Mouse (Mus musculus): Measurements from ENCODE around the gene Gm49342. TPM values are rescaled to one million over a fixed set of nuclear protein-coding genes. Genes with fewer than 3 reads are reported as not detected.

Gene Gm49342
- polyA plus RNA-seq, 1 experiment from 2014 or later = not detected

GRCm38 (mm10) chr14:51008781-51009180 lies 64.5 kb downstream of the Gm49342 start:
- H3K4me2 ChIP-seq (ENCODE audit: low read depth, low read length) = no peak overlapping the region
- no peak for DNase-seq (ENCODE audit: low spot score)
- peak overlapping the region; percentile 94 for H3K27ac ChIP-seq (replicated peaks; ENCODE audit: low read depth, low read length)

GRCm38 (mm10) chr14:51009572-51009971 lies 65.3 kb downstream of the Gm49342 start:
- Histone ChIP-seq H3K4me1 (ENCODE audit: control insufficient read depth, insufficient read depth, low read length) (peaks cover 8% of the 10 kb centered on the region; the same call in 1 of the 2 replicates), H3K27ac (replicated peaks; ENCODE audit: low read depth, low read length) (peak overlapping the region; percentile 94; the same call in 1 of the 2 replicates), H3K9me3 (ENCODE audit: control insufficient read depth, low read length) (no peaks in the 10 kb centered on the region), H3K36me3 (ENCODE audit: control insufficient read depth, insufficient read depth, low read length) (no peaks in the 10 kb centered on the region), H3K4me2 (ENCODE audit: low read depth, low read length) (no peak overlapping the region), H3K27me3 (replicated peaks; ENCODE audit: control insufficient read depth, insufficient read depth, low read length) (no peaks in the 10 kb centered on the region), H3K9ac (ENCODE audit: low read depth, low read length) (no peak overlapping the region), H3K4me3 (ENCODE audit: low read depth, low read length) (no peak overlapping the region)
- no peak for ATAC-seq (ENCODE audit: low read depth)
- 91% methylated on average over 6 of the region's 6 CpGs for WGBS
- no peak for DNase-seq (ENCODE audit: low spot score)

More at GRCm38 (mm10) chr14:51008781-51009180, 64.5 kb downstream of the Gm49342 start:
- peaks cover 8% of the 10 kb centered on the region; the same call in 1 of the 2 replicates for H3K4me1 ChIP-seq (ENCODE audit: control insufficient read depth, insufficient read depth, low read length)
- no peaks in the 10 kb centered on the region for H3K36me3 ChIP-seq (ENCODE audit: control insufficient read depth, insufficient read depth, low read length)
- H3K4me3 ChIP-seq (ENCODE audit: low read depth, low read length) = no peak overlapping the region
- no peaks in the 10 kb centered on the region for H3K9me3 ChIP-seq (ENCODE audit: control insufficient read depth, low read length)
- 65% methylated on average over 4 of the region's 4 CpGs for WGBS
- H3K27me3 ChIP-seq (replicated peaks; ENCODE audit: control insufficient read depth, insufficient read depth, low read length) = no peaks in the 10 kb centered on the region
- no peak overlapping the region for H3K9ac ChIP-seq (ENCODE audit: low read depth, low read length)
- no peak for ATAC-seq (ENCODE audit: low read depth)

Other genes starting within 250 kb of the Gm49342 start
- gene Olfr748, start 237.1 kb upstream of the Gm49342 start, polyA plus RNA-seq (2014; fragmentation: Nextera tagmentation; extraction: Ambion mirVana) = 0.10 and 0.31 TPM in 2 replicates
- not detected in 2 replicates for gene Olfr749, start 199.4 kb upstream of the Gm49342 start, polyA plus RNA-seq (2014; fragmentation: Nextera tagmentation; extraction: Ambion mirVana)
- gene Ttc5, start 159.0 kb upstream of the Gm49342 start, polyA plus RNA-seq (2014; fragmentation: Nextera tagmentation; extraction: Ambion mirVana) = 57.7 and 68.7 TPM in 2 replicates
- not detected in 2 replicates for gene Ccnb1ip1, start 136.8 kb upstream of the Gm49342 start, polyA plus RNA-seq (2014; fragmentation: Nextera tagmentation; extraction: Ambion mirVana)
- 53.3 and 57.2 TPM in 2 replicates for gene Parp2, start 136.7 kb upstream of the Gm49342 start, polyA plus RNA-seq (2014; fragmentation: Nextera tagmentation; extraction: Ambion mirVana)
- 8.4 and 10.3 TPM in 2 replicates for gene Tep1, start 74.0 kb upstream of the Gm49342 start, polyA plus RNA-seq (2014; fragmentation: Nextera tagmentation; extraction: Ambion mirVana)
- gene Klhl33, start 47.0 kb upstream of the Gm49342 start, polyA plus RNA-seq (2014; fragmentation: Nextera tagmentation; extraction: Ambion mirVana) = 0.21 and 0.28 TPM in 2 replicates
- 138 and 153 TPM in 2 replicates for gene Osgep, start 19.6 kb upstream of the Gm49342 start, polyA plus RNA-seq (2014; fragmentation: Nextera tagmentation; extraction: Ambion mirVana)
- gene Apex1, start 19.5 kb upstream of the Gm49342 start, polyA plus RNA-seq (2014; fragmentation: Nextera tagmentation; extraction: Ambion mirVana) = 177 and 204 TPM in 2 replicates
- gene Pip4p1, start 13.7 kb upstream of the Gm49342 start, polyA plus RNA-seq (2014; fragmentation: Nextera tagmentation; extraction: Ambion mirVana) = 42.0 and 54.8 TPM in 2 replicates
- 51.5 and 51.7 TPM in 2 replicates for gene Pnp, start 13.4 kb upstream of the Gm49342 start, polyA plus RNA-seq (2014; fragmentation: Nextera tagmentation; extraction: Ambion mirVana)
- gene Pnp2, start 11.5 kb downstream of the Gm49342 start, polyA plus RNA-seq (2014; fragmentation: Nextera tagmentation; extraction: Ambion mirVana) = 0.45 and 0.73 TPM in 2 replicates
- gene Rnase10, start 63.2 kb downstream of the Gm49342 start, polyA plus RNA-seq (2014; fragmentation: Nextera tagmentation; extraction: Ambion mirVana) = 0.29 and 0.48 TPM in 2 replicates
- gene Rnase9, start 97.4 kb downstream of the Gm49342 start, polyA plus RNA-seq (2014; fragmentation: Nextera tagmentation; extraction: Ambion mirVana) = not detected in 2 replicates
- gene Rnase11, start 105.6 kb downstream of the Gm49342 start, polyA plus RNA-seq (2014; fragmentation: Nextera tagmentation; extraction: Ambion mirVana) = not detected in 2 replicates
- 0.49 TPM in 1 of 2 replicates, not detected in the other for gene Rnase12, start 113.1 kb downstream of the Gm49342 start, polyA plus RNA-seq (2014; fragmentation: Nextera tagmentation; extraction: Ambion mirVana)
- not detected in 2 replicates for gene Olfr750, start 129.9 kb downstream of the Gm49342 start, polyA plus RNA-seq (2014; fragmentation: Nextera tagmentation; extraction: Ambion mirVana)
- gene Rnase4, start 146.6 kb downstream of the Gm49342 start, polyA plus RNA-seq (2014; fragmentation: Nextera tagmentation; extraction: Ambion mirVana) = 63.8 and 73.0 TPM in 2 replicates
- gene Ang, start 146.6 kb downstream of the Gm49342 start, polyA plus RNA-seq (2014; fragmentation: Nextera tagmentation; extraction: Ambion mirVana) = 8.8 and 10.3 TPM in 2 replicates
- not detected in 2 replicates for gene Eddm3b, start 169.9 kb downstream of the Gm49342 start, polyA plus RNA-seq (2014; fragmentation: Nextera tagmentation; extraction: Ambion mirVana)
- gene Rnase6, start 179.4 kb downstream of the Gm49342 start, polyA plus RNA-seq (2014; fragmentation: Nextera tagmentation; extraction: Ambion mirVana) = 1.3 TPM in 2 replicates
- gene Rnase1, start 202.3 kb downstream of the Gm49342 start, polyA plus RNA-seq (2014; fragmentation: Nextera tagmentation; extraction: Ambion mirVana) = 0.48 and 1.1 TPM in 2 replicates
- gene Rnase2b, start 217.7 kb downstream of the Gm49342 start, polyA plus RNA-seq (2014; fragmentation: Nextera tagmentation; extraction: Ambion mirVana) = not detected in 2 replicates

Data from embryonic facial prominence, embryonic 14.5 days (tissue).